Mouse (Mus musculus) spleen, adult 2 months (tissue): ENCODE results near the gene Hs2st1.

Experiments used
- CTCF ChIP-seq: fragments of 200-500 bp; IDR thresholded peaks from 2 replicates; pipeline ENCODE4 v1.5.1; 2011; ENCODE audit warnings: mild to moderate bottlenecking, inconsistent platforms; ENCODE audit not compliant: insufficient read depth, insufficient read length, insufficient replicate concordance; ENCODE audit errors: extremely low read depth
- POLR2A ChIP-seq: fragments of 200-500 bp; IDR thresholded peaks from 2 replicates; pipeline ENCODE4 v1.6.1; 2011; ENCODE audit warnings: low read depth, low read length, inconsistent platforms

DNA sequence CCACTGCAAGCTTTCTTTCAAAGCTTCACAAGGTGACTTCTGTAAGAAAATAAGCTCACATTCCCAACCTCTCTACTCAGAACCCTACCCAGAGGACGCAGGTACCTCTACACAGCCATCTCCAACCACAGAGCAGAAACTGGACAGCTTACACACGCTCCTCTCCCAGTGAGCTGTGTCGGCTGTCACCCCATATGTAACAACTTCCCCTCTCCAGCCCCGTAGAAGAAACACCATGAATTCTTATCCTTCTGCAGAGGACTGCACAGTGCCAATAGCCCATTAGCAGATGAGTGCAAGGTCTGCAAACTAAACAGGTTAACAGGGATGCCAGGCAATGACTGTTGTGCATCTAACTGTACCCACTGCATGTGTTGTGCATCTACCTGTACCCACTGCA, 23.5 kb downstream of the Hs2st1 start:
- TF ChIP-seq CTCF (no peak), POLR2A (no peak)
